Mouse (Mus musculus) spleen, postnatal 36 days (tissue): ENCODE measurements around the gene Olfr1155.

Source experiments
- DNase-seq, 2 experiments: peaks; one replicate each; pipeline ENCODE4 v3.0.0; 2022; ENCODE audit warnings: low spot score in 2 of 2, mixed read lengths in 1 of 2

Gene Olfr1155

GRCm38 (mm10) chr2:87945037-87945436 is at the start of gene Olfr1155:
Olfr1155 (minus strand) TSS chr2:87945137.
- DNase-seq = no peak

DNA sequence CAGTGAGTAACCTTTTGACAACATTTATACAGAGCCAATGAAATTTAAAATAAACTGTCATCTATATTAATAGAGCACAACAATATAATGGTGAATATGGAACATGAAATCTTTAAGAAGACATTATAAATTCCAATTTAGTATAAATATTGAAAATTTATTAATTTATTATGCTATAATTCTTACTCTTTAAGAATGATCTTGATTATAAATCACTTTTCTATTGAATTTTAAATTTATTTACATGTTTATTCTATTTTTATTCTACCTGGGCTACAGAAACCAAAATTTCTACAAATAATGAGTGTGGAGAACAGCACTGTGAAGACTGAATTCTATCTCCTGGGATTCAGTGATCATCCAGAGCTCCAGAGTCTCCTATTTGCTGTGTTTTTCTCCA is 44.9 kb upstream of the Olfr1155 start, which contains the start of gene Olfr1158:
Gene Olfr1158 (plus strand): TSS at position 301 of the 400 bp plus-strand sequence.
- no peak for DNase-seq

GRCm38 (mm10) chr2:87974563-87974962 is 29.6 kb upstream of the Olfr1155 start, which contains the start of gene Olfr74:
Olfr74 (minus strand) TSS chr2:87974663.
- DNase-seq = no peak

DNA sequence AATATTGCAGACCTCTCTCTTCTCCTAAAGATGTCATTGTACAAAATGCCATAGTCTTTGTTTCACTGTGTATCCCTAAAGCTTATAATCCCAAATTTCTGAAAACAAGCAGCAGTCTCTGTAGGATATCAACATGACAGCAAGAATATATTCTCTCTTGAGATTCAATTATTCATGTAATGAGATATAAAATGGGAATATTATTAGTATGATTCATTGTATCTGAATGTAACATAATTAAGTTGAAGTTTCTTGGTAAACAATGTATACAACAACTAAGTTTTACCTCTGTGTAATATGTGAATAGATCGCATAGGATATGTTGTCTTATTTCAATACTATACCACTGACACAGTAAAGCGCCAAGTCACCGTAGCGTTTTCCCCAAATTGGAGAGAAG is 23.3 kb upstream of the Olfr1155 start, which contains the start of gene Olfr1157:
Gene Olfr1157 (minus strand): TSS at position 101 of the 400 bp plus-strand sequence.
- no peak for DNase-seq

DNA sequence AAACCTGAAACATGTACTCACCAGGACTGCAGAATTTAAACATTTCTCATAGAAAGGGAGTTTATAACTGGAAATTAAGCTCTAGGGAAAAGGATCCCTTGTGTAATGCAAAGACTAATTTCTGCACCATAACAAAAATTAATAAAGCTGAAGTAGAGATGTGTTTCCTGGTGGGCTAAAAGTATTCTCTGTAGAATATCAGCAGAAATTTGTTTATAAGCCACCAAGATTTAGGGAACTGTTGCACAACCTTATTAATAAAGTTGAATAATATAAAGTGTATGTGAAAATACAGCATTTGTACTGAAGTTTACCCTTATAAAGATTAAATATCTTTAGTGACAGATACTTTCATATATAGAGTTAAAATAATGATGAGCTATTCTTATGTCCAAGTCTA is 8.1 kb upstream of the Olfr1155 start, which contains the start of gene Olfr1156:
Gene Olfr1156 (minus strand): TSS at position 101 of the 400 bp plus-strand sequence.
- no peak for DNase-seq

DNA sequence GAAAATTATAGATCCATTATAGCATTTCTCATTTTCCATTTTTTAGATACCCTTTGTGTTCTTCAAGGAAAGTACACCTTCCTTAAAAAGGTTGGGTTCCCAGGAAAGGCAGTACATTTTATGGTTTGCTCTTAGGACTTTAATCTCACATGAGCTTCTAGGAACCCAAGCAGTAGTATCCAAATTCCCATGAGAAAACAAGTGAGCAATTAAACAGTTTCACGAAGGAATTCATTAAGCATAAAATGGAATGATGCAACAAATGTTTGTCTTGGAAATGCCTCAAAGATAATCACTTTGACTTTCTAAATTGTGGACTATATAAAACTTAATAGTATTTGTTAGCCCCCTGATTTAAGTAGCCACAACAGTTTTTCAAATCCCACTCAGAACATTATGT is 39.9 kb downstream of the Olfr1155 start, which contains the start of gene Olfr1154:
Gene Olfr1154 (minus strand): TSS at position 101 of the 400 bp plus-strand sequence.
- no peak for DNase-seq

DNA sequence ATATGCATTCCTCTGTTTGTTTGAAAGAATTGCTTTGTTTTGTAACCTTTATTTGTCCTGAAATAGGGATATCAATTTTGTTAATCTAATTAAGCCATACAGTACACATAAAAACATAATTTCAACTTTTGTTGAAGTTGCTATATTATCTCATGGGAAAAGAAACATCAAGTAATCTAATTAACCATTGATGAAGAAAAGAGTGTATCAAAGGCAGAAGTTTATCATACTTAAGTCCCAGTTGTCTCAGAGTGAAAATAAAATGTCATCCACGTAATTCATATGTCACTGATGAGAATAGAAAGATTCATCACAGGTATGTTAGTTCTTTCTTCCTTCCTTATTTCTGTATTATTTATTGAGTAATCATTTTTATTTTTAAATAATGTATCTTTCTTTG is 50.3 kb downstream of the Olfr1155 start, which contains the start of gene Olfr1153:
Gene Olfr1153 (plus strand): TSS at position 301 of the 400 bp plus-strand sequence.
- no peak for DNase-seq
